Mouse (Mus musculus) CH12.LX (cell line): ENCODE results near the gene Srgap2. TPM values are rescaled to one million over a fixed set of nuclear protein-coding genes. Genes with fewer than 3 reads are reported as not detected.

Source experiments
- DNase-seq: peaks from one replicate; pipeline ENCODE4 v3.0.0-alpha.2; 2013; ENCODE audit errors: extremely low read depth
- H3K27ac ChIP-seq: 2 replicates; pipeline ENCODE4 v1.5.1; 2012; ENCODE audit warnings: low read depth, mild to moderate bottlenecking, control low read depth, moderate library complexity; ENCODE audit not compliant: insufficient read depth
- H3K27me3 ChIP-seq: replicated peaks from 2 replicates; pipeline ENCODE3; 2012; ENCODE audit warnings: inconsistent platforms
- H3K36me3 ChIP-seq, 2 experiments: replicated peaks in 1 of 2; 2 replicates each; pipeline versions ENCODE3 to v1.6.1; 2012; ENCODE audit warnings: inconsistent platforms in 1 of 2, low read length in 1 of 2, mild to moderate bottlenecking in 1 of 2, mixed read lengths in 1 of 2, moderate library complexity in 1 of 2; ENCODE audit not compliant: control insufficient read depth in 1 of 2, insufficient read depth in 1 of 2
- H3K4me1 ChIP-seq, 2 experiments: 2 replicates each; pipeline ENCODE4 v1.6.1; 2012; ENCODE audit warnings: inconsistent platforms in 1 of 2, moderate library complexity in 1 of 2; ENCODE audit not compliant: insufficient read depth in 2 of 2, control insufficient read depth in 1 of 2
- H3K4me2 ChIP-seq: 2 replicates; pipeline ENCODE4 v1.6.1; 2012; ENCODE audit warnings: low read depth, mild to moderate bottlenecking, control low read depth; ENCODE audit not compliant: poor library complexity, insufficient read depth, severe bottlenecking
- H3K4me3 ChIP-seq, 3 experiments: fragments of 150-350 bp in 1 of 3; sonication (generic) in 1 of 3; replicated peaks in 1 of 3; 2 replicates each; pipeline versions ENCODE3 to v1.5.1; 2011 to 2012; ENCODE audit warnings: low read depth in 2 of 3, low read length in 2 of 3, mild to moderate bottlenecking in 2 of 3, moderate library complexity in 2 of 3, control low read depth in 1 of 3, improper control_type of control experiment in 1 of 3, inconsistent platforms in 1 of 3, mixed read lengths in 1 of 3; ENCODE audit not compliant: poor library complexity in 1 of 3
- H3K79me2 ChIP-seq: replicated peaks from 2 replicates; pipeline ENCODE4 v1.6.1; 2012; ENCODE audit warnings: mild to moderate bottlenecking, moderate library complexity; ENCODE audit not compliant: control insufficient read depth, poor library complexity, insufficient read depth, severe bottlenecking; ENCODE audit errors: extremely low read depth
- H3K9ac ChIP-seq: 2 replicates; pipeline ENCODE4 v1.6.1; 2012; ENCODE audit warnings: low read depth, mild to moderate bottlenecking, control low read depth, moderate library complexity; ENCODE audit not compliant: insufficient read depth
- H3K9me3 ChIP-seq: replicated peaks from 2 replicates; pipeline ENCODE3; 2012; ENCODE audit warnings: low read length, inconsistent platforms, mixed read lengths
- BHLHE40 ChIP-seq: IDR thresholded peaks from 2 replicates; pipeline ENCODE4 v1.6.1; 2011; ENCODE audit warnings: mild to moderate bottlenecking, low read depth, low read length, improper control_type of control experiment
- CHD1 ChIP-seq: IDR thresholded peaks from 2 replicates; pipeline ENCODE4 v1.6.1; 2012; ENCODE audit warnings: low read depth, low read length, improper control_type of control experiment, inconsistent platforms
- CHD2 ChIP-seq: IDR thresholded peaks from 2 replicates; pipeline ENCODE4 v1.6.1; 2011; ENCODE audit warnings: low read length, improper control_type of control experiment
- CTCF ChIP-seq, 2 experiments: IDR thresholded peaks in 1 of 2; conservative IDR thresholded peaks in 1 of 2; 2 replicates each; pipeline ENCODE4 v1.5.1; 2011 to 2012; ENCODE audit warnings: low read depth in 2 of 2, low read length in 2 of 2, improper control_type of control experiment in 1 of 2, inconsistent platforms in 1 of 2, mild to moderate bottlenecking in 1 of 2, moderate library complexity in 1 of 2
- E2F4 ChIP-seq: IDR thresholded peaks from 2 replicates; pipeline ENCODE4 v1.6.1; 2011; ENCODE audit warnings: low read depth, low read length, improper control_type of control experiment; ENCODE audit not compliant: insufficient replicate concordance
- EP300 ChIP-seq: IDR thresholded peaks from 2 replicates; pipeline ENCODE4 v1.6.1; 2011; ENCODE audit warnings: low read length, improper control_type of control experiment
- ETS1 ChIP-seq: conservative IDR thresholded peaks from 2 replicates; pipeline ENCODE4 v1.6.1; 2012; ENCODE audit warnings: low read depth, mild to moderate bottlenecking, inconsistent platforms, low read length, improper control_type of control experiment, moderate library complexity
- GABPA ChIP-seq: IDR thresholded peaks from 2 replicates; pipeline ENCODE4 v1.6.1; 2012; ENCODE audit warnings: low read depth, low read length, improper control_type of control experiment, inconsistent platforms; ENCODE audit not compliant: insufficient replicate concordance
- KAT2A ChIP-seq: IDR thresholded peaks from 2 replicates; pipeline ENCODE4 v1.6.1; 2012; ENCODE audit warnings: low read length, improper control_type of control experiment, inconsistent platforms; ENCODE audit not compliant: insufficient replicate concordance
- MAFK ChIP-seq: IDR thresholded peaks from 2 replicates; pipeline ENCODE4 v1.6.1; 2011; ENCODE audit warnings: low read length, improper control_type of control experiment; ENCODE audit not compliant: insufficient replicate concordance
- MAX ChIP-seq: IDR thresholded peaks from 2 replicates; pipeline ENCODE4 v1.6.1; 2011; ENCODE audit warnings: low read length, improper control_type of control experiment
- MXI1 ChIP-seq: IDR thresholded peaks from 2 replicates; pipeline ENCODE4 v1.6.1; 2011; ENCODE audit warnings: mild to moderate bottlenecking, low read depth, low read length, improper control_type of control experiment
- PAX5 ChIP-seq: IDR thresholded peaks from 2 replicates; pipeline ENCODE4 v1.6.1; 2012; ENCODE audit warnings: low read length, inconsistent platforms, mixed read lengths
- POLR2A ChIP-seq: IDR thresholded peaks from 2 replicates; pipeline ENCODE4 v1.6.1; 2011; ENCODE audit warnings: low read depth, mild to moderate bottlenecking, improper control_type of control experiment, low read length
- POLR2AphosphoS2 ChIP-seq: IDR thresholded peaks from 2 replicates; pipeline ENCODE4 v1.6.1; 2011; ENCODE audit warnings: low read depth, low read length, improper control_type of control experiment
- RAD21 ChIP-seq: IDR thresholded peaks from 2 replicates; pipeline ENCODE4 v1.6.1; 2011; ENCODE audit warnings: low read depth, mild to moderate bottlenecking, low read length, improper control_type of control experiment, moderate library complexity
- SMC3 ChIP-seq: IDR thresholded peaks from 2 replicates; pipeline ENCODE4 v1.6.1; 2011; ENCODE audit warnings: low read depth, low read length, improper control_type of control experiment
- TBP ChIP-seq: conservative IDR thresholded peaks from 2 replicates; pipeline ENCODE4 v1.6.1; 2011; ENCODE audit warnings: low read depth, low read length, improper control_type of control experiment
- TCF12 ChIP-seq: IDR thresholded peaks from 2 replicates; pipeline ENCODE4 v1.6.1; 2014; ENCODE audit warnings: low read depth, mild to moderate bottlenecking, inconsistent platforms, low read length, improper control_type of control experiment
- UBTF ChIP-seq: IDR thresholded peaks from 2 replicates; pipeline ENCODE4 v1.6.1; 2012; ENCODE audit warnings: low read depth, mild to moderate bottlenecking, inconsistent platforms, low read length, improper control_type of control experiment, moderate library complexity
- USF2 ChIP-seq: conservative IDR thresholded peaks from 2 replicates; pipeline ENCODE4 v1.6.1; 2011; ENCODE audit warnings: low read depth, low read length, improper control_type of control experiment
- ZC3H11A ChIP-seq: IDR thresholded peaks from 2 replicates; pipeline ENCODE4 v1.6.1; 2012; ENCODE audit warnings: low read depth, mild to moderate bottlenecking, inconsistent platforms, low read length, improper control_type of control experiment
- ZMIZ1 ChIP-seq: IDR thresholded peaks from 2 replicates; pipeline ENCODE4 v1.6.1; 2012; ENCODE audit warnings: low read depth, mild to moderate bottlenecking, inconsistent platforms, low read length, improper control_type of control experiment
- ZNF384 ChIP-seq: IDR thresholded peaks from 2 replicates; pipeline ENCODE4 v1.6.1; 2012; ENCODE audit warnings: low read depth, low read length, improper control_type of control experiment, inconsistent platforms
- dilution Hi-C: fragments of 300-500 bp; cut with MboI; formaldehyde crosslinking; loops from 2 replicates; pipeline ENCODE4 v1.14.3; 2020; ENCODE audit warnings: low sequenced_read_pairs; ENCODE audit not compliant: extremely low pct_unique_long_range_greater_than_20kb, extremely low pct_ligation_motif_present
- in situ Hi-C: fragments of 300-500 bp; cut with MboI; formaldehyde crosslinking; loops from 3 replicates; pipeline ENCODE4 v1.14.3; 2019; ENCODE audit warnings: low sequenced_read_pairs, low pct_ligation_motif_present, low pct_unique_long_range_greater_than_20kb, mixed read lengths
- polyA plus RNA-seq: library from polyadenylated mRNA; unstranded; fragments of >175 nt; gene quantifications from 2 replicates; pipeline ENCODE4 v1.2.1, GENCODE M21; 2012; ENCODE audit warnings: low read depth; ENCODE audit not compliant: insufficient read length
- total RNA-seq, 2 experiments: library from RNA; depleted of rRNA; stranded (reverse); fragments of 300-350 nt in 1 of 2; fragments of >200 nt in 1 of 2; gene quantifications; 2 replicates each; pipeline ENCODE4 v1.2.3; 2012 to 2014

The Srgap2 gene
- total and polyA plus RNA-seq, 3 experiments = 9.7 to 28.1 (median 26.8) TPM

- peaks cover 10 to 11% of the 10 kb centered on the region in 2 experiments for H3K4me1 ChIP-seq
- no peak overlapping the region for H3K9ac ChIP-seq
- no peak overlapping the region for H3K4me3 ChIP-seq
- TF ChIP-seq MXI1 = no peak
- TF ChIP-seq, all 38 proteins: peak for 0
- Histone ChIP-seq H3K36me3 (no peaks in the 10 kb centered on the region), H3K9me3 (no peaks in the 10 kb centered on the region), H3K27me3 (no peaks in the 10 kb centered on the region), H3K4me2 (no peak overlapping the region), H3K79me2 (no peaks in the 10 kb centered on the region), H3K27ac (no peak overlapping the region)
- peak; percentile 73 for DNase-seq
- in situ Hi-C loops = no loop called here
- dilution Hi-C loops = no loop called here
Measured at GRCm38 (mm10) chr1:131573721-131574120, 46.6 kb upstream of the Srgap2 start.

- TF ChIP-seq CTCF (conservative IDR thresholded peaks at IDR 0.05 in 1 of 2, IDR thresholded peaks at IDR 0.05 in 1 of 2; ENCODE audit: low read depth in 2 of 2, low read length in 2 of 2) = no peak
- no peak for TF ChIP-seq E2F4
- no peak for TF ChIP-seq TBP
- TF ChIP-seq MAX = no peak
- no peak for TF ChIP-seq POLR2AphosphoS2
- no peak for TF ChIP-seq SMC3
- no peak for TF ChIP-seq ETS1
- TF ChIP-seq ZMIZ1 = no peak
- no peak for TF ChIP-seq TCF12
- no peak for TF ChIP-seq ZC3H11A
- TF ChIP-seq RAD21 = no peak
- no peak for TF ChIP-seq UBTF
- dilution Hi-C loops = no loop called here
- no peaks in the 10 kb centered on the region for H3K36me3 ChIP-seq
- H3K27me3 ChIP-seq = no peaks in the 10 kb centered on the region
- H3K4me2 ChIP-seq = no peak overlapping the region
- no peak for DNase-seq
- H3K9ac ChIP-seq = no peak overlapping the region
- no peaks in the 10 kb centered on the region for H3K9me3 ChIP-seq
- in situ Hi-C loops = no loop called here
- H3K79me2 ChIP-seq = no peaks in the 10 kb centered on the region
- H3K4me3 ChIP-seq = no peak overlapping the region
- no peak overlapping the region for H3K27ac ChIP-seq
- H3K4me1 ChIP-seq = peaks cover 2 to 3% of the 10 kb centered on the region in 2 experiments; a peak in 1 of 4 replicates
Measured at GRCm38 (mm10) chr1:131570391-131570790, 43.2 kb upstream of the Srgap2 start.

- Histone ChIP-seq H3K4me2 (no peak overlapping the region), H3K4me1 (peaks cover 3 to 5% of the 10 kb centered on the region in 2 experiments; a peak in 1 of 4 replicates), H3K9ac (no peak overlapping the region), H3K4me3 (no peak overlapping the region), H3K9me3 (no peaks in the 10 kb centered on the region), H3K27ac (no peak overlapping the region), H3K36me3 (no peaks in the 10 kb centered on the region), H3K79me2 (no peaks in the 10 kb centered on the region), H3K27me3 (no peaks in the 10 kb centered on the region)
- TF ChIP-seq POLR2A (no peak), ZC3H11A (no peak), SMC3 (no peak), TCF12 (no peak), GABPA (no peak), USF2 (no peak), MXI1 (no peak), POLR2AphosphoS2 (no peak), CHD2 (no peak), ZNF384 (no peak), CHD1 (no peak), TBP (no peak), BHLHE40 (no peak), RAD21 (no peak), MAFK (no peak), EP300 (no peak), KAT2A (no peak), PAX5 (no peak), ETS1 (no peak)
- DNase-seq = no peak
- in situ Hi-C loops (no loop called here), dilution Hi-C loops (no loop called here)
Measured at GRCm38 (mm10) chr1:131569721-131570120, 42.6 kb upstream of the Srgap2 start.
